Mouse (Mus musculus) G1E-ER4 (cell line): ENCODE results near the gene Clcn3. TPM values are rescaled to one million over a fixed set of nuclear protein-coding genes. Genes with fewer than 3 reads are reported as not detected.

ENCODE experiments used
- GATA1 ChIP-seq: IDR thresholded peaks from one replicate; pipeline ENCODE4 v1.8.0; 2012; ENCODE audit warnings: low read length, inconsistent platforms
- polyA plus RNA-seq: library from polyadenylated mRNA; stranded (reverse); fragments of >175 nt; gene quantifications from 2 replicates; pipeline ENCODE4 v1.2.3, GENCODE M21; 2012

The Clcn3 gene
- polyA plus RNA-seq, 1 experiment = 21.3 TPM

DNA sequence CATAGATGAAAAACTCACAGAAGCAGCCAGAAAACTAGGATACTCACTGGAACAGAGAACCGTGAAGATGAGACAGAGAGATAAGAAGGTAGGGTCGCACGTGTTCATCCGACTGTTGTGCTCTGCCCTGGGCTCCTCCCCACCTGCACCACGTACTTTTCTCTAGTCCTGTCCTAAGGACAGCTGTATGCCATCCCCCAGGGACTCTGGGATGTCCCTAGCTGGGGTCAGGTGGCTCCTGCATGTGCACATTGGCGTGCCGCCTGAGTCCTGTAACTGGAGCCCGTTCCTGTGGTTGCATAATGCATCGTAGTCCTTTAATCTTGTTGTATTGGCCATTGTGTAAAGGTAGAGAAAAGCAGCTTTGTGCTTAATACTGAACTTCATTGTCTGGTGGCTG is 83.0 kb downstream of the Clcn3 start:
- TF ChIP-seq GATA1 = no peak

DNA sequence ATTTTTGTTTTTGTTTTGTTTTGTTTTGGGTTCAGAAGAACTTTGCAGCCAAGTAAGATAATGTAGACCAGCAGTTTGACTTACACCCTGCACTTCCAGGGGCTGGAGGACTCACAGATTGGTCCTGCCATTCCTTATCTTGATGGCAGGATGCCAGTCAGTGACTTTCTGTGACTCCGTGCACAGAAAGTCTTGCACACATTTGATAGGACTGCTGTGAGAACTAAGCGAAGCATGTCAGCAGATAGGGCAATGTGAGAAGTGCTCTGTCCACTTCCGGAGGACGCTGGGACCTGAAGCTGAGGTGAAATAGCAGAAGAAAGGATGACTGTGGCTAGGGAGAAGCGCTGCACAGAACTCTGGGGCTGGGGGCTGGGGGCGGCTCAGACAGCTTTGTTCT is 87.2 kb downstream of the Clcn3 start:
- TF ChIP-seq GATA1 = peak; percentile 77

DNA sequence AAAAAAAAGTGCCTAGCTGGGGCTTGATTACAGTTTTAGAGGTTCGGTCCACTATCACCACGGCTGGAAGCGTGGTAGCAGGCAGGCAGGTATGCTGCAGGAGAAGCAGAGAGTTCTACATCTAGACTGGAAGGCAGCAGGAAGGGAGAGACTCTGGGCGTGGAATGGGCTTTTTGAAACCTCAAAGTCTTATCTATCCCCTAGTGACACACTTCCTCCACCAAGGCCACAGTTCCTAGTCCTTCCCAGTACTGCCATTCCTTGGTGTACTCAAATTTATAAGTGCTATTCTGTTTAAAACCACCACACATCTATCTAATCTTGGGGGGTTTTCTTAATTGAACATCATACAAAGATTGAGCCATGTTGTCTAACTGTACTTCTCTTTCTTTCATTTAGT is 91.3 kb downstream of the Clcn3 start:
- TF ChIP-seq GATA1 = no peak

DNA sequence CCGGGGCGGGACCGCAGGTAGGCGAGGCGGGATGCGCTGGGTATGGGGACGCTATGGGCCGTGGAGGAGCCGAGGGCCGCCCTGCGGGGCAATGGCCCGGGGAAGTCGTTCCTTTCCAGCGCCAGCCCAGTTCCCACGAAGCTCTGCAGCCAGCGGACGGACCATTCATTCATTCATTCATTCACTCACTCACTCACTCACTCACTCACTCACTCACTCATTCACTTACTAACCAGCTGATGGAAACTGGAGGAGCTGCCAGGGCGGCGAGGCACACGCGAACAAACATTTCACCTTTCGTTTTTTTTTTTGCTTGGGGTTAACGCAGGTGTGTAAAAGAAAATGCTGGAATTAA is 92.6 kb downstream of the Clcn3 start:
- no peak for TF ChIP-seq GATA1

DNA sequence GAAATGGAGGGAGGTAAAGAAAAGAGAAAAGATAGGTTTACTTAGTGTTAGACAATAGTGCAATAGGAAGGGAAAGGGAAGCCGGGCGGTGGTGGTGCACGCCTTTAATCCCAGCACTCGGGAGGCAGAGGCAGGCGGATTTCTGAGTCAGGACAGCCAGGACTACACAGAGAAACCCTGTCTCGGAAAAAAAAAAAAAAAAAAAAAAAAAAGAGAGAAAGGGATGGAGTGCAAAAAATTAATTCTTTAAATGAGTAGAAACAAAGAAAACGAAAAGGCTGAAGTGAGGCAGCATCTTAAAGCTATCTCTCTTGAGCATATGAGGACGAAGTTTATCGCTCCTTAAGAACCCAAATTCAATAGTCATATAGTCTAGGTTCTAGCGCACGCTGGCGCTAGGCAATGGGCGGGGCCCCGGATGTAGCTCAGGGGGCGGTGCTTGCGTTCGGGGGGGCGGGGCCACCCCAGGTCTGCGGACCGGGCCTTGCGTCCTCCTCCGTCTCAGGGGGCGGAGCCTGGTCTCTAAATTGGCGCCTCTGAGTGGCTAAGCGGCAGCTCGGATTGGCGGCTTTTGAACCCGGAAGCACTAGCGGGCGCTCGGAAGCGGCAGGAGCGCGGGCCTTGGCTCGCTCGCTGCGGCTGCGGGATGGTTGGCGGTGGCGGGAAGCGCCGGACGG is 93.1 kb downstream of the Clcn3 start, which contains the start of gene Hpf1:
Gene Hpf1, plus strand, starts transcription at position 576 of the 677 bp plus-strand sequence.
- no peak for TF ChIP-seq GATA1

DNA sequence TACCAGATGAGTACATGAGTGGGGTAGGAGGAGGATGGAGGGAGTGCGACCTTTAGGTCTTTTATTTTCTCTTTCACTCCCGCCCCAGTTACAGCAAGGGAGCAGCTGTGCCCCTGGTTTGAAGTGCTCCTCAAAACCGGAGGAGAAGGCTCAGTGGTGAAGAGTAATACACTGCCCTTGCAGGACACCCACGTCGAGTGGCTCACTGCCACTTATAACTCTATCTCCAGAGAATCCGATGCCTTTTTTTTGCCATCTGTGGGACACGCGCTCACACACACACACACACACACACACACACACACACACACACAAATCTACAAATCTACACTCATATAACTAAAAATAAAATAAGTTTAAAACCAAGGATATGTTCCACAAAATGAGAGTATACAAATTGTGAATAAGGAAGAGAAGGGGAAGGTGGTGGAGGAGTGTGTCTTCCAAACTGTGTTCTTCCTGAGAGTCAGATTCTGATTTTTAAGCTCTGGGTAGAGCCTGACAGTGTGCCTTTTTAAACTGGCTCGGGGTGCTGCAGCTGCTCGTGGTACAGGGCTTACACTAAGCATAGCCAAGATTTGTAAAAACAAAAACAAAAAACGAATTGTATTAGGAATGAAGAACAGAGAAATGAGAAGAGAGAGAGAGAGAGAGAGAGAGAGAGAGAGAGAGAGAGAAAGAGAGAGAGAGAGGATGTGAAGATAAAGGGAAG is 93.8 kb downstream of the Clcn3 start:
- no peak for TF ChIP-seq GATA1

DNA sequence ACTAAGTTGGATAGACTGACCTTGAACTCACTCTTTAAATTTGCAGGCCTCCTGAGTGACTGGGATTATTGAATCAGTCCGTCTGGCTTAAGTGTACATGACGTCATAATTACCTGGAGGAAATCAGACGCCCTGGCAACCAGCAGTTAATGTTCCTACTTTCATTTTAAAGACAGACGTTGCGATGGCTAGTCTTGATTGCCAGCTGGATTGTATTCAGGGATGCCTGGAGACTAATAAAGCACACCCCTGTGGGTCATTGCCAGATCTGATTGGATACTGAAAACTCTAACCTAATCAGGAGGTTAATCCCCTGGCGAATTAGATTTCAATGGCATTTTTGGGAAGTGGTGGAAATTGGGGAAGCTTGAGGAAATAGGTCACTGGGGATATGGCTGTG is 96.4 kb downstream of the Clcn3 start:
- no peak for TF ChIP-seq GATA1

DNA sequence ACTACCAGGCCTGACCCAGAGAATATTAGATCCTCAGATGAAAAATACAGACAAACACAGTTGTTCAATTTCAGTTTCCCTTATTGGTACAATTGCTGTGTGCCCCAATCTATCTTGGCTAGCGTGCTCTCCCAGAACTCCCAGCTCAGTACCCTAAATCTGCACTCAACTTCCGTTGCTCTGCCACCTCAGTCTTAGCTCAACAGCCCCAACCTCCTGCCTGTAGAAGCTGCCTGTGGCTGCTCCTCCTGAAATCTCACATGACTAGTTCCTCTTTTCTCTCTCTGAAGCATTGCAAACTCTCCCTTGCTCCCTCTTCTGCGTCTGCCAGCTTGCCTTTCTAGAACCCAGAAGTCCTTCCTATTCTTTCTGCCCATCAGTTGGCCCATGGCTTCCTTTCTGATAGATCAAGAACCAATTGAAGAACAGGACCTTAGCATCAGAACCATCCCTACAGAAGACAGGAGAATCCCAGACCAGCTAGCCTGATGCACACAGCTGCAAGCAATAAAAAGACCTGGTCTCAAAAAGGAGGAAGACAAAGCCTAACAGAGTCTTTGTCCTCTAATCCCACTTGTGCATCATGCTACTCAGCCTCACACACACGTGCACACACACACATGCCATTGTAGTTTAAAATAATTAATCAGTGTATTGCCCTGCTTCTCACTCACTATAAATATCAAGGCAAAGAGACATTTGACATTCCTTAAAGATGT is 99.5 kb downstream of the Clcn3 start:
- TF ChIP-seq GATA1 = no peak

DNA sequence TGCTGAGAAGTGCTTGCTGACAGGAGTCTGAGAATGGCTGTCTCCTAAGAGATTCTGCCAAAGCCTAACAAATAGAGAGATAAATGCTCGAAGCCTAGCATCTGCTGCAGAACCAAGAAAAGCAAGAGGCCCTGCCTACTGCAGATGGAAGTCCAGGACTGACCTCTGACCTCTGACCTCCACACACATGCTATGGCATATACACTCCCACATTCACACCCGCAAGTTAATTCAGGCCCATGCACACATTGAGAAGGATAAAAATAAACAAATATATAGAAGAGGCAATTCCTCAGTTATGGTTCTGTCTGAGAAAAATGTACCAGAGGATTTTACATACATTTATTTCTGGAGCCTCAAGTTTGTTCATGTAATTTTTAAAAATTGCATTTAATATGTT is 104.5 kb downstream of the Clcn3 start:
- TF ChIP-seq GATA1 = no peak

DNA sequence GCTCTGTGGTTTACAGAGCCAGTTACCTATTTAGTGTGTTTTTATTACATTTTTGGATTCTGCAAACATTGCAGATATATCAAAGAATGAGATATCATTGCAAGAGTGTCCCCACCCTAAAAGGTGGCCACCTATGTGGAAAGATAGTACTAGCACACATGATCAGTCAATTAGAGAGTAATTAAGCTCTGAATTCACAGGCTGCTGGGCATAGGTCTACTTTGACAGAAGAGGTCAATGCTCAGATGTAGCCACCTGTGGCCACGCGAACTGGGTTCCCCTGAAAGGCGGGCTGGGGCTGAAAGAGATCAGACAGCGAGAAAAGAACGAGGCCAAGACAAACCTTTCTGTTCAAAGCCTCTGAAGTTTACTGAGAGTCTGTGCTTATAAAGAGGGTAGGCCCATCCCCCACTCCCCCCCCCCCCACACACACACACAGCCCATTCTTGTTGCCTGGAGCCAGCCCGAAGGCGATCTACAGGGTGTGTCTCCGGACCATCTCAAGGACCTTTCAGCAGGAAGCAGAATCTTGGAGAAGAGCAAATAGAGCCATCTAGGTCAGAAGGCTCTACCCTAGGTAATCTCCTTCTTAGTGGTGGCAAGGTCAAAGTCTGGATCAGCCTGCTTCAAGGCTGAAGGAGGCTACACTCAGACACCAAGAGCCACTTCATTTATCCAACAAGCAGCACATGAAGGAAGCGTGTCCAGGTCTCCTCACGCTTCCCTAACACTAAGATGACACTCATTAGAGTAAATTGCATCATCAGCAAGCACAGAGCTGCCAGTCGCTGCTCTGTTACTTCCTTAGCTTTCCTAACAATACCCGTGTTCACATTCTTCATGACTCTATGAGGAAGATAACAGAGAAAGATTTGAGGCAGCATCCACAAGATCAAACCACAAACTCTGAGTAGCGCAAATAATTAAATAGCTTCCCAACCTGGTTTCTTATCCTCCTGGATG is 112.6 kb downstream of the Clcn3 start:
- no peak for TF ChIP-seq GATA1

DNA sequence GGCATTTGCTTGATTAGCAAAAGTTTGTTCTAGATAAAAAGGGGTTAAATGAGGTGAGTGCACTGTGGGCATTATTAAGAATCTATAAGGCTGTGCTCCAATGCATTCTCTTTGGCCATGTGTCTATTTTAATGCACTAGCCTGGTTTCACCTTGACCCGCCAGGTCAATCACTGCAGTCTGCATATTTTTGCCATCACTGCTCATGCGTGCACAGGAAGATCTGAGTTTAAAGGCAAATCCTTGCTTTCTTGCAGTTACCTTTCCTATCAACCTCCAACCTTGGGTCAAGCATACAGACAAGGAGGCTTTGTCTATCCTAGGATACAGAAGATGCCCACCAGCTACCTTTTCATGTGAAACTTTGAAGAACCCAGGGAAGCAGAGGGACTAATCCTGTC is 113.3 kb downstream of the Clcn3 start:
- TF ChIP-seq GATA1 = no peak

DNA sequence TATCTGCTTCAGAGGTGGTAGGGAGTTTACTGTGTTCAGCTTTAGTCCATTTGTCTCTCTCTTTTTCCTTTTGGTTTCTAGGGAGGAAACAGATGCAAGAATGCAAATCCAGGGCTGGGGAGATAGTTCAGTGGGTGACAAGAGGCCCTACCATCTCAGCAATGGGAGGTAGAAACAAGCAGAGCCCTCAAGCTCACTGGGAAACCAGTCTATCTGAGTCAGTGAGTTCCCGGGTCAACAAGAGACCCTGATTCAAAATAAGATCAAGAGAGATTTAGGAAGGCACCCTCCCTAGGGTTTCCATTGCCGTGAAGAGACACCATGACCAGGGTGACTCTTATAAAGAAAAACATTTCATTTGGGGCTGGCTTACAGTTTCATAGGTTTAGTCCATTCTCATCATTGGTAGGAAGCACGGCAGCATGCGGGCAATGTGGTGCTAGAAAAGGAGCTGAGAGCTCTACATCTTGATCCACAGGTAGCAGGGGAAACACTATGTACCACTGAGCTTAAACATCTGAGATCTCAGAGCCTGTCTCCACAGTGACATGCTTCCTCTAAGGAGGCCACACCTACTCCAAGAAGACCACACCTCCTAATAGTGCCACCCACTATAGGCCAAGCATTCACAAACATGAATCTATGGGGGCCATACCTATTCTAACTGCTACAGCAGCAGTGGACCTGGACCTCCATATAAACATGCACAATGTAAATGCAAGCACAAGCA is 114.7 kb downstream of the Clcn3 start:
- TF ChIP-seq GATA1 = no peak

DNA sequence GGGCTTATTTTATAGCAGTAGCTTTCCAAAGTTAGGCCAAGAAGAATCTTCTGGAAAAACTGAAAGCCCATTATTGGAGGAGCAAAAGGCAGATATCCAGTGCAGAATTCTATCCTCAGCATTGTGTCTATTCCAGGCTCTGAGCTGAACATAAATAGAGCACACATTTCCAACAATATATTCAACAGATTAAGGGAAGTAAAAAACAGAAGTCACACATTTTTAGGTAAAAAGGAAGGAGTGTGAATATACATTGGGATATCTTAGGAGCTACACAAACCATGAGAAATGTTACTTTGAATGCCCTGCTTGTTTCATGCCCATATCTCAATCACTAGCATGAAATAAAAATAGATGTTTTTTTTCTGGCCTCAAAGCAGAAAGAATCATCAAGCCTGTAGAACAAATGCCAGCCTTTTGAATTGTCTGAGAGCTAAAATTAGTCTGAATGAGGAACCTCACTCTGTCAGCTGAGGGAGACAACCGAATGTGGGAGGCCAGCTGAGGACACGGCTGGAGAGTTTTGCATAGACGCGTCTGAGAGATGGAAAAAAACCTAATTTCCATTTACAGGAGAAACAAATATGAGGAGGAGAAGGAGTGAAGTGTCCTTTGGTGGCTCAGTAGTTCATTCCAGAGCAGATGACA is 115.5 kb downstream of the Clcn3 start:
- TF ChIP-seq GATA1 = no peak

DNA sequence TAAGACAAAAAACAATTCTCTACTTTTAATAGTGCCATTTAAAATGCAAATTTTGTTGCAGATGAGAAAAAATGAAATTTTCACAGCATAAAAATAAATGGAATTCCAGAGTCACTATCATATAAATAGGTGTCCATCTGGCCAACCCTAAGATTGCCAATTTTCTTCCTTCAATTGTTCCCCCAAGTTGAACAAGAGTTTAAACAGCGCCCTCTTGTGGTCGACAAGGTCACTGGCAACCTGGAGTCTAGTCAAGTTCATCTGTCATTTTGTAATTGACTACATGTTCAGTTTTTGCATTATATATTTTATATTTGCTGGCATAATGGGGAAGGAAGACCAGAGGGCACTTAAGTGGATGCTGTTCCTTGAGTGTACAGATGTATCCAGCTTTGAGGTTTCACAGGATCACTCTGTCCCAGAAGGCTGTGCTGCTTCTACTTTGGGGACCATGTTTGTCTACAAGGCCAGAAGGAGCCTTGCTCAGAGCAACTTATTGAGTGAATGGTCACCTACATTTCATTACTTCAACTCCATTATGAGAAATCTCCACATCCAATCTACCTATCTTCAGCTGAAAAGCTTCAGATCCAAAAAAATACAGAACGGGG is 117.5 kb downstream of the Clcn3 start:
- TF ChIP-seq GATA1 = no peak
